Mouse (Mus musculus): Measurements from ENCODE around the gene Hsf5. TPM values are rescaled to one million over a fixed set of nuclear protein-coding genes. Genes with fewer than 3 reads are reported as not detected.

The Hsf5 gene
- polyA plus RNA-seq, 1 experiment = 1.6 TPM

DNA sequence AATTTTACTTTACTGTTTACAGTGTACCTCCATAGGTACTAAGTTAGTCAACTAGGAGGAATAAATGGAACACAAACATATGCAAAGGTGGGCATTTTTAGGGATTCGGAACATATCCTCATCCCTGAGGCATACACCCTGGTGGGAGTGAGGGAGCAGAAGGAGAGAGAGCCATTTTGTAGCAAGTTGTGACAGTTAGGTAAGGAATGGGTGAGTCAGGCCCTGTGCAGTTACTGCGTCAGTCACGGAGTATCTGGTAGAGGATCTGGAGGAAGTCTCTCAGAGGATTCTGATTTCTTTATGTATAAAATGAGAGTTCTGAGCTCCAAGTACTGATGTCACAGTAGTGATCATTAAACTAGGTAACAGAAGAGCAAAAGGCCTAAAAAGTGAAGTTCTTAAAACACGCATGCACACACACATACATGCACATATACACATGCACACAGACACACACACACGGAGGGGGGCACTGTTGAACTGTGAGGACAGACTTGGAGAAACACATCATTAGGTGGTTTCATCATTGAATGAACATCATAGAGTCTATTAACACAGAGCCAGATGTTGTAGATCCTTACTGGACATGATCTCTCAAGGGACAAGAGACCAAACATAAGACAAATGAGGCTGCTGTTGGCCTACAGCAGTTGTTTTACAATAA is 29.6 kb upstream of the Hsf5 start:
- Histone ChIP-seq H3K27ac (ENCODE audit: insufficient read depth, low read length) (no peak overlapping the region), H3K4me1 (ENCODE audit: control insufficient read depth, insufficient read depth, low read length) (no peaks in the 10 kb centered on the region), H3K36me3 (ENCODE audit: control insufficient read depth, insufficient read depth, low read length, poor library complexity, severe bottlenecking) (no peaks in the 10 kb centered on the region), H3K9me3 (replicated peaks; ENCODE audit: control insufficient read depth, insufficient read depth, low read length, poor library complexity, severe bottlenecking) (no peaks in the 10 kb centered on the region), H3K4me3 (ENCODE audit: low read depth, low read length) (no peak overlapping the region), H3K27me3 (ENCODE audit: control insufficient read depth, insufficient read depth, low read length, poor library complexity, severe bottlenecking) (no peaks in the 10 kb centered on the region), H3K9ac (ENCODE audit: low read depth, poor library complexity, severe bottlenecking) (no peak overlapping the region)
- TF ChIP-seq EP300 (IDR thresholded peaks at IDR 0.05; ENCODE audit: insufficient read depth, low read depth, low read length) = no peak
- no peak for TF ChIP-seq CTCF (IDR thresholded peaks at IDR 0.05; ENCODE audit: low read depth, low read length)
- no peak for TF ChIP-seq POLR2A (IDR thresholded peaks at IDR 0.05; ENCODE audit: insufficient read depth, low read length)

DNA sequence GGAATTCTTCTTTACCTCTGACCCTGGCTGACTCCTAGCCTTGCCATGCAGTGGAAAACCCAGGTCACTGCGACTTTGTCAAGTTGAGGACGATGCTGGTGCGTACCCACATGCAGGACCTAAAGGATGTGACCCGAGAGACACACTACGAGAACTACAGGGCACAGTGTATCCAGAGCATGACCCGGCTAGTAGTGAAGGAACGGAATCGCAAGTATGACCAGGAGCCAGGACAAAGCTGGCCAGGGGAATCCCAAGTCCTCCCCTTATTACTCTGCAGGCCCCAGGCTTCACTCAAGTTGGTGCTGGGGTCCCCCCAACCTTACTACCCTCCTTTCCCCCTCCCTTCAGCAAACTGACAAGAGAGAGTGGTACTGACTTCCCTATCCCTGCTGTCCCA is 27.4 kb upstream of the Hsf5 start:
- TF ChIP-seq CTCF (IDR thresholded peaks at IDR 0.05; ENCODE audit: low read depth, low read length) = no peak
- no peak for TF ChIP-seq EP300 (IDR thresholded peaks at IDR 0.05; ENCODE audit: insufficient read depth, low read depth, low read length)
- Histone ChIP-seq H3K27ac (ENCODE audit: insufficient read depth, low read length) (no peak overlapping the region), H3K9ac (ENCODE audit: low read depth, poor library complexity, severe bottlenecking) (no peak overlapping the region), H3K4me1 (ENCODE audit: control insufficient read depth, insufficient read depth, low read length) (no peaks in the 10 kb centered on the region), H3K4me3 (ENCODE audit: low read depth, low read length) (no peak overlapping the region), H3K27me3 (ENCODE audit: control insufficient read depth, insufficient read depth, low read length, poor library complexity, severe bottlenecking) (no peaks in the 10 kb centered on the region), H3K9me3 (replicated peaks; ENCODE audit: control insufficient read depth, insufficient read depth, low read length, poor library complexity, severe bottlenecking) (no peaks in the 10 kb centered on the region), H3K36me3 (ENCODE audit: control insufficient read depth, insufficient read depth, low read length, poor library complexity, severe bottlenecking) (no peaks in the 10 kb centered on the region)

DNA sequence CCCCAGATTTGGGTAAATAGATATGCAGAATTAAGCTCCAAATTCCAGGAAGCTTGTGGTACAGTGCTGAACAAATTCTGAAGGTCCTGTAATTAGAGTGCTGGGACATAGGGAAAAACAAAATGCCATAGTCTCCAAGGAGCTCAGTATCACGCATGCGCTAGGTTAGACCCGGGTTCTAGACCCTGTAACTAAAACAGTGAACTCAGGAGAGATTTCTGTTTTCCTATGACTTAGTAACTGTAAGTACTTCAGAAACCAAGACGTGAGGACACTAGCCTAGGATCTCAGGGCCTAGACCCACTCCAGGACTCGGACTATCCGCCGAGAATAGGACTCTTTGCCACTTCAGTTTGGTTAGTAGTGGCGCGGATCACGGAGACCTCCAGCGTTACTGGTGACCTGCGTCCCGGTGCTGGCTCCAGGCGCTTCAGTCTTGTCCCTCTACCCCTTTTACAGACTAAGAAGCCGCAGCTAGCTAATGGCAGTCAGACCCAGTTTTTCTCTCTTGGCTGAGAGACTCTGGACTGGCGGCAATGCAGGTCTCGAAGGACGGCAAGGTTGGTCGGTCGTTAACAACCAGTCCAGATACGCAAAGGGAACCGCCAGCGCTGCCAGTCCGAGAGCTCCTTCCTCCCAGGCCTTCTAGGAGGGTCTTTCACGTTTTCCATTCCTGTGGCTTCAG is 26.0 kb upstream of the Hsf5 start:
- Histone ChIP-seq H3K27ac (ENCODE audit: insufficient read depth, low read length) (peak overlapping the region; percentile 52), H3K36me3 (ENCODE audit: control insufficient read depth, insufficient read depth, low read length, poor library complexity, severe bottlenecking) (no peaks in the 10 kb centered on the region), H3K27me3 (ENCODE audit: control insufficient read depth, insufficient read depth, low read length, poor library complexity, severe bottlenecking) (no peaks in the 10 kb centered on the region), H3K4me1 (ENCODE audit: control insufficient read depth, insufficient read depth, low read length) (no peaks in the 10 kb centered on the region), H3K4me3 (ENCODE audit: low read depth, low read length) (peak overlapping the region; percentile 94), H3K9ac (ENCODE audit: low read depth, poor library complexity, severe bottlenecking) (peak overlapping the region; percentile 97), H3K9me3 (replicated peaks; ENCODE audit: control insufficient read depth, insufficient read depth, low read length, poor library complexity, severe bottlenecking) (no peaks in the 10 kb centered on the region)
- TF ChIP-seq EP300 (IDR thresholded peaks at IDR 0.05; ENCODE audit: insufficient read depth, low read depth, low read length) (no peak), CTCF (IDR thresholded peaks at IDR 0.05; ENCODE audit: low read depth, low read length) (no peak), POLR2A (IDR thresholded peaks at IDR 0.05; ENCODE audit: insufficient read depth, low read length) (no peak)

DNA sequence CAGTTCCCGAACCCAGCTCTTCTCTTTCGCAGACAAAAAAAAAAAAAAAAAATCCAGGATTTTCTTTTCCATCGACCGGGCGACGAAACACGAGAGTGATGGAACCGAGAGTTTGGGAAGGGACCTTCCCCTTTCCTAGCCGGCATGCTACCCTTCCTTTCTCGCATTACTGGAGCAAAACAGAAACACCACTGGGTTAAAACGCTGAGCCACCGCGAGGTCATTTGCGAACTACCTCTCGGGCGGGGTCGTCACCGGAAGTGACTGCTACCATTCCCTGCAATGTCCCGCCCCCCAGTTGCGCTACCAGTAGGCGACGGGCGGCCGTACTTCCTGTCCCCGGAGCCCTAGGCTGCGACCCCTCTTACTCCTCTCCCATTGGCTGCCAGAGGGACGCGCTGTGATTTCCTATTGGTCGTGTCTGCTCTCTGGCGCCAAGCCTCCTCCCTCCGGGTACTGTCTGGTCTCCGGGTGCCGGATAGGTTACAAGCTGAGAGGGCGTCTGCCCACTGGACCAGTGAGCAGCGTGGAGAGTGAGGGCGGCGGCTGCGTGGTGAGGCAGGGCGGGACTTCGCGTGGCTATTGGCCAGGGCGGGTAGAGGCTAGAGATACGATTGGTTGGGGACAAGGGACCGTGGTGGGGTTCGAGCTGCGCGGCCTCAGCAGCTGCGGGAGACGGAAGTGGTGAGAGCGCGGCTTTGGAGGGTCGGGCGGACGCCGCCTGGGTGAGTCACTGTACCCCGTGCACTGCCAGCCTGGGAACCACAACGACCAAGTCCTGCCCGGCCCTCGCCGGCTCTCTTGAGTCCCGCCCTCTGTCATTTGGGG is 25.2 kb upstream of the Hsf5 start, which contains the start of gene Mtmr4:
Gene Mtmr4, plus strand, starts transcription at position 637 of the 828 bp plus-strand sequence.
- Histone ChIP-seq H3K4me3 (ENCODE audit: low read depth, low read length) (peak within 1 kb of the TSS; percentile 94), H3K4me1 (ENCODE audit: control insufficient read depth, insufficient read depth, low read length) (no peaks in the 10 kb centered on the region), H3K27ac (ENCODE audit: insufficient read depth, low read length) (peak within 1 kb of the TSS; percentile 52), H3K9ac (ENCODE audit: low read depth, poor library complexity, severe bottlenecking) (peak within 1 kb of the TSS; percentile 97), H3K36me3 (ENCODE audit: control insufficient read depth, insufficient read depth, low read length, poor library complexity, severe bottlenecking) (no peaks in the 10 kb centered on the region), H3K9me3 (replicated peaks; ENCODE audit: control insufficient read depth, insufficient read depth, low read length, poor library complexity, severe bottlenecking) (no peaks in the 10 kb centered on the region), H3K27me3 (ENCODE audit: control insufficient read depth, insufficient read depth, low read length, poor library complexity, severe bottlenecking) (no peaks in the 10 kb centered on the region)
- TF ChIP-seq POLR2A (IDR thresholded peaks at IDR 0.05; ENCODE audit: insufficient read depth, low read length) (peak; percentile 92), CTCF (IDR thresholded peaks at IDR 0.05; ENCODE audit: low read depth, low read length) (no peak), EP300 (IDR thresholded peaks at IDR 0.05; ENCODE audit: insufficient read depth, low read depth, low read length) (no peak)

- Histone ChIP-seq H3K27me3 (ENCODE audit: control insufficient read depth, insufficient read depth, low read length, poor library complexity, severe bottlenecking) (no peaks in the 10 kb centered on the region), H3K27ac (ENCODE audit: insufficient read depth, low read length) (peak overlapping the region; percentile 34; the same call in 1 of the 2 replicates), H3K4me1 (ENCODE audit: control insufficient read depth, insufficient read depth, low read length) (no peaks in the 10 kb centered on the region), H3K9ac (ENCODE audit: low read depth, poor library complexity, severe bottlenecking) (peak overlapping the region; percentile 70), H3K9me3 (replicated peaks; ENCODE audit: control insufficient read depth, insufficient read depth, low read length, poor library complexity, severe bottlenecking) (no peaks in the 10 kb centered on the region), H3K36me3 (ENCODE audit: control insufficient read depth, insufficient read depth, low read length, poor library complexity, severe bottlenecking) (peaks cover 2% of the 10 kb centered on the region; the same call in 1 of the 2 replicates), H3K4me3 (ENCODE audit: low read depth, low read length) (peak overlapping the region; percentile 81)
- TF ChIP-seq EP300 (IDR thresholded peaks at IDR 0.05; ENCODE audit: insufficient read depth, low read depth, low read length) = no peak
- no peak for TF ChIP-seq CTCF (IDR thresholded peaks at IDR 0.05; ENCODE audit: low read depth, low read length)
- no peak for TF ChIP-seq POLR2A (IDR thresholded peaks at IDR 0.05; ENCODE audit: insufficient read depth, low read length)
Observed at GRCm38 (mm10) chr11:87592354-87592695, 24.6 kb upstream of the Hsf5 start.
